8 mouse cellular contexts compared by ENCODE assay signal in genomic region chr3:55542310-55542709, GRCm38 (mm10).
DNase-seq lines count a peak whose midpoint lies in the region; ATAC-seq and TF ChIP-seq lines count a peak whose summit lies in the region.

No protein-coding gene starts in this region.

- DNase-seq in lung, adult 2 months: no peak
- DNase-seq in lung, adult 18-20 months: no peak
- peak; percentile 69 for DNase-seq in embryo, embryonic 11 days
- DNase-seq in layer of hippocampus, adult 9-11 months: peak; percentile 82
- DNase-seq in midbrain, embryonic 14.5 days: peak; percentile 86
- peak; percentile 34 for DNase-seq in testis, postnatal 14 days (ENCODE audit: low spot score)
- no peak for DNase-seq in thymus, adult 2 months

- no peaks in the 10 kb centered on the region for H3K36me3 ChIP-seq in heart, embryonic 14.5 days (ENCODE audit: control insufficient read depth, insufficient read depth, low read length)
- H3K36me3 ChIP-seq in midbrain, embryonic 14.5 days (ENCODE audit: control insufficient read depth, insufficient read depth, low read length): no peaks in the 10 kb centered on the region
- H3K36me3 ChIP-seq in thymus, adult 2 months (ENCODE audit: control insufficient read depth, insufficient read depth, low read length): no peaks in the 10 kb centered on the region

- 0 out of 2 replicates have a peak, but pooled peaks have one; percentile 12 for TF ChIP-seq CTCF in lung, adult 2 months (IDR thresholded peaks at IDR 0.05; ENCODE audit: insufficient read depth, low read length)
- TF ChIP-seq CTCF in thymus, adult 2 months (IDR thresholded peaks at IDR 0.05; ENCODE audit: borderline replicate concordance, control insufficient read depth, extremely low read depth, insufficient read depth, low read length, poor library complexity): no peak

- 16% methylated on average over 8 of the region's 8 CpGs for WGBS in lung, adult 2 months
- WGBS in heart, embryonic 14.5 days: 20% methylated on average over 8 of the region's 8 CpGs
- WGBS in midbrain, embryonic 14.5 days: under 1% methylated on average over 8 of the region's 8 CpGs
- WGBS in thymus, adult 2 months: 64% methylated on average over 8 of the region's 8 CpGs

- H3K9ac ChIP-seq in heart, embryonic 14.5 days (ENCODE audit: low read length): no peak overlapping the region; the same call in 1 of the 2 replicates
- no peak overlapping the region; the same call in 1 of the 2 replicates for H3K9ac ChIP-seq in midbrain, embryonic 14.5 days (replicated peaks; ENCODE audit: low read length)

- no peaks in the 10 kb centered on the region for H3K4me1 ChIP-seq in lung, adult 2 months (ENCODE audit: control insufficient read depth, insufficient read depth, low read length)
- H3K4me1 ChIP-seq in heart, embryonic 14.5 days (ENCODE audit: control insufficient read depth in 2 of 2, insufficient read depth in 2 of 2, low read length in 2 of 2): peaks cover 16 to 19% of the 10 kb centered on the region in 2 experiments
- peaks cover 24% of the 10 kb centered on the region for H3K4me1 ChIP-seq in midbrain, embryonic 14.5 days (ENCODE audit: control insufficient read depth, insufficient read depth, low read length)
- H3K4me1 ChIP-seq in thymus, adult 2 months (replicated peaks; ENCODE audit: control insufficient read depth, insufficient read depth, low read length): no peaks in the 10 kb centered on the region

- H3K4me3 ChIP-seq in lung, adult 2 months (replicated peaks; ENCODE audit: extremely low read depth, low read depth, low read length): no peak overlapping the region
- H3K4me3 ChIP-seq in heart, embryonic 14.5 days (ENCODE audit: control insufficient read depth in 1 of 2, insufficient read depth in 1 of 2, low read depth in 1 of 2, low read length in 2 of 2): peak overlapping the region in 1 of 2 experiments; percentile 7; a peak in 2 of 4 replicates
- no peak overlapping the region for H3K4me3 ChIP-seq in midbrain, embryonic 14.5 days (replicated peaks; ENCODE audit: low read depth, low read length)
- no peak overlapping the region for H3K4me3 ChIP-seq in thymus, adult 2 months (ENCODE audit: control insufficient read depth, insufficient read depth, low read length)

- H3K9me3 ChIP-seq in heart, embryonic 14.5 days (ENCODE audit: control insufficient read depth, low read length): no peaks in the 10 kb centered on the region
- no peaks in the 10 kb centered on the region for H3K9me3 ChIP-seq in midbrain, embryonic 14.5 days (ENCODE audit: control insufficient read depth, low read length)

- H3K27ac ChIP-seq in heart, embryonic 14.5 days (replicated peaks in 1 of 2; ENCODE audit: control insufficient read depth in 1 of 2, insufficient read depth in 1 of 2, low read depth in 2 of 2, low read length in 2 of 2): no peak overlapping the region
- H3K27ac ChIP-seq in midbrain, embryonic 14.5 days (replicated peaks; ENCODE audit: low read depth, low read length): peak overlapping the region; percentile 79
- no peak overlapping the region for H3K27ac ChIP-seq in thymus, adult 2 months (ENCODE audit: control insufficient read depth, insufficient read depth, low read length)

- TF ChIP-seq POLR2A in lung, adult 2 months (IDR thresholded peaks at IDR 0.05; ENCODE audit: borderline replicate concordance, extremely low read depth, low read depth, low read length): no peak
- no peak for TF ChIP-seq POLR2A in thymus, adult 2 months (IDR thresholded peaks at IDR 0.05; ENCODE audit: control insufficient read depth, extremely low read depth, insufficient read depth, low read length, poor library complexity)

- no peak for ATAC-seq in heart, embryonic 14.5 days (ENCODE audit: insufficient number of reproducible peaks, insufficient read depth, low FRiP score, low read depth)
- peak; percentile 52 for ATAC-seq in midbrain, embryonic 14.5 days (ENCODE audit: low FRiP score, low TSS enrichment)

- H3K4me2 ChIP-seq in heart, embryonic 14.5 days (ENCODE audit: low read length): peak overlapping the region; percentile 50
- H3K4me2 ChIP-seq in midbrain, embryonic 14.5 days (ENCODE audit: low read length): peak overlapping the region; percentile 20

- no peaks in the 10 kb centered on the region for H3K27me3 ChIP-seq in heart, embryonic 14.5 days (ENCODE audit: control insufficient read depth, insufficient read depth, low read length)
- no peaks in the 10 kb centered on the region for H3K27me3 ChIP-seq in midbrain, embryonic 14.5 days (ENCODE audit: control insufficient read depth, insufficient read depth, low read length)
- H3K27me3 ChIP-seq in thymus, adult 2 months (ENCODE audit: control insufficient read depth, insufficient read depth, low read length): no peaks in the 10 kb centered on the region

Comparison
In these comparisons a context has a peak if more than half of its experiments do, and no peak if none do; other contexts are left out.
1. DNase-seq: peak in embryo, embryonic 11 days (single experiment), layer of hippocampus, adult 9-11 months (single experiment), midbrain, embryonic 14.5 days (single experiment) and testis, postnatal 14 days (single experiment); none in lung, adult 2 months (single experiment), lung, adult 18-20 months (0 of 2) and thymus, adult 2 months (single experiment).